ENCODE assay signal across 20 mouse cellular contexts in genomic region chr6:71664511-71664910, GRCm38 (mm10). TPM values are rescaled to one million over a fixed set of nuclear protein-coding genes. Genes with fewer than 3 reads are reported as not detected.
"Had no signal": no experiment of that assay in that cellular context is flagged by ENCODE, and none has a peak within 500 bp of the region (broad histone marks: within the 10 kb centered on the region; RNA-seq: fewer than 3 reads in every experiment).

No protein-coding gene starts in this region.

- H3K27me3 ChIP-seq: heart, embryonic 12.5 days; hindbrain, embryonic 13.5 days; hindbrain, embryonic 15.5 days; kidney, embryonic 15.5 days; limb, embryonic 12.5 days; liver, embryonic 13.5 days; liver, embryonic 15.5 days had no signal

- DNase-seq: gastrocnemius, postnatal 14 days; gastrocnemius, postnatal 36 days; heart, adult 18-20 months; heart, postnatal 10 days; kidney, adult 11 months; kidney, adult 2 months; kidney, adult 9 months; kidney, postnatal 25 days; kidney, postnatal 4 days; liver; liver, embryonic 13.5 days had no signal

- ATAC-seq: hindbrain, postnatal 0 days; intestine, embryonic 16.5 days had no signal

RNA-seq across cellular contexts. Expression of gene Reep1, which starts 42.9 kb away (rescaled TPM):
- total RNA-seq: hematopoietic stem cell, adult 5-6 weeks had no signal
